Mouse (Mus musculus): ENCODE measurements around the gene Hspb7. TPM values are rescaled to one million over a fixed set of nuclear protein-coding genes. Genes with fewer than 3 reads are reported as not detected.

The Hspb7 gene
- polyA plus RNA-seq, 1 experiment from 2014 or later, result 4.8 TPM

DNA sequence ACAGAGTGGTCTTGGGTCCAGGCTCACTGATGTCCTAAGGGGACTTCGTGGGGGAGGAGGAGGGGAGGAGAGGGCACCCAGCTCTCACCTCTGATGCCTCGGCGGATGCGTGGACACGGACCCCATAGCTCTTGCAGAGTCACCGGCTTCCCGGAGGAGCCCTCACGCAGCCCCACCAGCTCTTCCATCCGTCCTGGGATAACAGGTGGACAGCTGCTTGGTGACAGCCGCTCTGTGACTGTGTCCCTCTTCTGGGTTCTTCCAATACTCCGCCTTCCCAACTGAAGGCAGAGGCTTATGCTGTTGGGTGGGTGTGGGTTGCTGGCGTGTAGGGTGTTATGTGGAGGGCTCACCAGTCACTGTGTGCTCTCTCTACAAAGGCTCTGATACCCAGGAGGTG lies 22.7 kb upstream of the Hspb7 start:
- Histone ChIP-seq H3K4me2 (no peak overlapping the region), H3K9me3 (no peaks in the 10 kb centered on the region), H3K27ac (no peak overlapping the region), H3K9ac (no peak overlapping the region), H3K4me1 (peaks cover 9% of the 10 kb centered on the region; the same call in 1 of the 2 replicates), H3K27me3 (no peaks in the 10 kb centered on the region), H3K36me3 (no peaks in the 10 kb centered on the region), H3K4me3 (no peak overlapping the region)
- no peak for ATAC-seq (ENCODE audit: borderline replicate concordance, extremely low read depth, low FRiP score, low TSS enrichment)
- 63% methylated on average over 12 of the region's 12 CpGs for WGBS

DNA sequence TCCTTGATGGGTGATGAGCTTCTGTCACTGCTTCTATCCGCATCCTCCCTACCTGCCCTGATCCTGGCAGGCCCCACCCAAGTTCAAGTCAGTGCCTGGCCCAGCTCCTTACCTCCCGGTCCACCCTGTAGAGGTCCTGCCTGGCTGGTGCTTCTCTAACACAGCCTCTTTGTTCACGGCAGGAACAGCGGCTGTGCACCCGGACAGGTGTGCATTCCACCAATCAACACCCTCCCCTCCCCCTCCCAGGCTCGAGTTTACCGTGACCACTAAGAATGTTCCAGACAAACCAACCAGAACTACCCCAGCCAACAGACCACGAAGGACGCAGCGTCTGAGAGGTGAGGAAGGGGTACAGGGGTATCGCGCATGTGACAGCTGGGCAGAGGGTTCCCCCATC lies 22.0 kb upstream of the Hspb7 start, which contains the start of gene Clcnka:
TSS of gene Clcnka (minus strand) at position 180 of the 400 bp plus-strand sequence.
- H3K9me3 ChIP-seq, result no peaks in the 10 kb centered on the region
- 41% methylated on average over 12 of the region's 12 CpGs for whole genome bisulfite sequencing
- H3K4me1 ChIP-seq, result peaks cover 9% of the 10 kb centered on the region; the same call in 1 of the 2 replicates
- no peaks in the 10 kb centered on the region for H3K27me3 ChIP-seq
- no peak within 1 kb of the TSS for H3K9ac ChIP-seq
- no peaks in the 10 kb centered on the region for H3K36me3 ChIP-seq
- H3K4me3 ChIP-seq, result no peak within 1 kb of the TSS
- H3K27ac ChIP-seq, result no peak within 1 kb of the TSS
- 0 out of 2 replicates have a peak, but pooled peaks have one; percentile 37 for ATAC-seq (ENCODE audit: borderline replicate concordance, extremely low read depth, low FRiP score, low TSS enrichment)
- no peak within 1 kb of the TSS for H3K4me2 ChIP-seq

DNA sequence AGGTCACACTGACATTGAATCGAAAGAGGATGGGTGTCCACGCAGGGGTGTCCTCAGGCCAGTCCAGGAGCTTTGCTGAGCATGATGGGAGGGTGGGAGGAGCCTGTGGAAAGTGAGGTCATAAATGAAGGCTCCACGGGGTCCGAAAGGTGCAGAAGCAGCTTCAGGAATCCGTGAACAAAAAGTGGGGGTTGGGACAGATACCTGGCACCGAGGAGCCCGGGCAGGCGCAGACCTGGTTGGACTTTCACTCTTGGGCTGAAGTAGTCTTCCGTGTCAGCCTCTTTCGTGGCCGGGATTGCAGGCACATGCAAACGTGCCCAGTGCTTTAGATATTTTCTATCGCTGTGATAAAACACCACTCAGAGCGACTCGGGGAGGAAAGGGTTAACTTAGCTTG lies 20.4 kb upstream of the Hspb7 start:
- Histone ChIP-seq H3K27me3 (no peaks in the 10 kb centered on the region), H3K4me2 (no peak overlapping the region), H3K36me3 (no peaks in the 10 kb centered on the region), H3K9ac (no peak overlapping the region), H3K4me3 (no peak overlapping the region), H3K4me1 (peaks cover 8% of the 10 kb centered on the region), H3K9me3 (no peaks in the 10 kb centered on the region), H3K27ac (no peak overlapping the region)
- 84% methylated on average over 15 of the region's 15 CpGs for WGBS
- no peak for ATAC-seq (ENCODE audit: borderline replicate concordance, extremely low read depth, low FRiP score, low TSS enrichment)

DNA sequence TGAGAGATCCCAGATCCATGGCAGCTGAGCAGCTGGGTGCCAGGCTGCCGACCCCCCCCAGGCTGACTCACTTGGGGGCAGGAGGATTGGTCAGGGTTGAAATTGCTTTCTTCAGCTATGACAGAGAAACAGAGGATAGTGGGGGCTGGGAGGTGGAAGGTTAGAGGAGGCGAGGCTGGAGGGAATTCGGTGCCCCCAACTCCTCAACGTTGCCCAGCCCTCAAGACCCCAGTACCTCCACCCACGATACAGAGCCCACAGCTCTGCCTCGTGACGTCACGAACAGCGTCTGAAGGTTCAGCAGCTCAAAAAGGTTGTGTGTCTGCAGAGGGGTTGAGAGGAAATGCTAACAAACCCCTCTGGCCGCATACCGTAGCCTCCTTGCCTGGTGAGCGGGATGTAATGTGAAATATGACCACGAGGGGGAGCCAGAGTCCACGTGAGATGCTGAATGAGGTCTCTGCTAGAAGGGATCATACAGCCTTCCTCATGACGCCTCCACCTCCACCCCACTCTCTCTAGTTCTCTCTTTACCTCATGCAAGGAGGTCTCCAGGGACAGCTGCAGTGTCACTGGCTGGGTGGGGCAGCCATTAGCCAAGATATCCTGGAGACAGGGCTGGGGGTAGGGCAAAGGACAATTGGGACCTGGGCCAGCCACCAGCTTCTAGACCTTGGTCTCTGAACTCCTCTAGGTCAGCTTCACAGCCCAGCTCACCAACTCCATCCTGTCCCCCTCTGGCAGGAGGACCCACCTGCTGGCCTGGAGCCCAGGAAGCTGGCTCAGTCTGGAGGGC lies 15.9 kb upstream of the Hspb7 start:
- H3K9me3 ChIP-seq, result no peaks in the 10 kb centered on the region
- H3K36me3 ChIP-seq, result no peaks in the 10 kb centered on the region
- peaks cover 10% of the 10 kb centered on the region; the same call in 1 of the 2 replicates for H3K4me1 ChIP-seq
- peak overlapping the region; percentile 44 for H3K4me2 ChIP-seq
- no peak overlapping the region for H3K4me3 ChIP-seq
- no peaks in the 10 kb centered on the region for H3K27me3 ChIP-seq
- H3K9ac ChIP-seq, result no peak overlapping the region
- peak; percentile 58 for ATAC-seq (ENCODE audit: borderline replicate concordance, extremely low read depth, low FRiP score, low TSS enrichment)
- 9% methylated on average over 15 of the region's 15 CpGs for WGBS
- no peak overlapping the region for H3K27ac ChIP-seq

DNA sequence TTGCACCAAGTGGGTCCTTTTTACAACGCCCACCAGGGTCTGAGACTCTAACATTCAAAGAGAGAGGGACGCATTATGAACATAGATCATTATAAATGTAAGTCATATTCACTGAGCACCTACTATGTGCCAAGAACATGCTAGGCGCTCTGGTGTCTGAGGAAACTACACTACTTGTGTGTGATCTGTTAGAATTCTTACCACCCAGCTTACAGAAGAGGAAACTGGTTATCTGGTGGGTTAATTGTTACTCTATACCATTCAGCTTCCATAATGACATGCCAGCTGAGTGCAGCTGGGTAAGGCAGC lies 15.3 kb upstream of the Hspb7 start:
- no peak for ATAC-seq (ENCODE audit: borderline replicate concordance, extremely low read depth, low FRiP score, low TSS enrichment)
- Histone ChIP-seq H3K27ac (no peak overlapping the region), H3K27me3 (no peaks in the 10 kb centered on the region), H3K4me3 (no peak overlapping the region), H3K4me2 (no peak overlapping the region), H3K9me3 (no peaks in the 10 kb centered on the region), H3K9ac (no peak overlapping the region), H3K4me1 (peaks cover 10% of the 10 kb centered on the region; the same call in 1 of the 2 replicates), H3K36me3 (no peaks in the 10 kb centered on the region)
- WGBS, result 76% methylated on average over 3 of the region's 3 CpGs

DNA sequence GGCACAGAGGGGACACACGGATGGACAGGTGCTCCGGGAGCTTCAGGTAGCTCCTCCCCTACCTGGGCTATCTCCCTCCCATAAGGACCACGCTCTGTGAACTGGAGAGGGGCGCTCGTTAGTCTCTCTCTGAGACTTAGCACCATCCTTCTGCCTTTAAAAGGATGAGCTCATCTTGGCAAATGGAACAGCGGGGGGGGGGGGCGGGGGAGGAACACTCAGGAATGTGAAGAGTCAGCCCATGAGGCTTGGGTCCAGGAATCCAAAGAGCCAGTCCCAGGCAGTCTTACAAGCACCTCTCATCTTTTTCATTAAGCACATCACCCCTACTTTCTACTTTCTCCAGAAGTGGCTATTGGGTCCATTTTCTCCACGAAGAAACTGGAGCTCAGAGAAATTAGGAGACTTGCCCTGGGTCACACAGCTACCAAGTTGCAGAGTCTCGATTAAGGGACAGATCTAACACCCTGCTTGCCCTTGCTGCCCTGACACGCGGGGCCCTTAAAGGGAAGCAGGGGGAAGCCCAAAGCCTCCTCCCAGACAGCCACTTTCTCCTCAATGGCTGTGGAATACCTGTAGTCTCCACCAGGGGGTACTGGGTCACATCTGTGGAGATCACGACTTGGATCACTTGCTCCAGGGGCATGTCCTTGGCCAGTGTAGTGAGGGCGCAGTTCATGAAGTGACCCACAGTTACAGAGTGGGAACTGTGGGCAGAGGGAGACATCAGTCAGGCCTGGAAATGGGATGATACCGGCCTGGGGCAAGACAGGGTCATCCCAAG lies 13.9 kb upstream of the Hspb7 start:
- no peak for ATAC-seq (ENCODE audit: borderline replicate concordance, extremely low read depth, low FRiP score, low TSS enrichment)
- H3K27me3 ChIP-seq, result no peaks in the 10 kb centered on the region
- peaks cover 10% of the 10 kb centered on the region; the same call in 1 of the 2 replicates for H3K4me1 ChIP-seq
- H3K27ac ChIP-seq, result no peak overlapping the region
- no peak overlapping the region for H3K4me2 ChIP-seq
- H3K36me3 ChIP-seq, result no peaks in the 10 kb centered on the region
- H3K9ac ChIP-seq, result no peak overlapping the region
- 33% methylated on average over 13 of the region's 14 CpGs for WGBS
- no peak overlapping the region for H3K4me3 ChIP-seq
- no peaks in the 10 kb centered on the region for H3K9me3 ChIP-seq

DNA sequence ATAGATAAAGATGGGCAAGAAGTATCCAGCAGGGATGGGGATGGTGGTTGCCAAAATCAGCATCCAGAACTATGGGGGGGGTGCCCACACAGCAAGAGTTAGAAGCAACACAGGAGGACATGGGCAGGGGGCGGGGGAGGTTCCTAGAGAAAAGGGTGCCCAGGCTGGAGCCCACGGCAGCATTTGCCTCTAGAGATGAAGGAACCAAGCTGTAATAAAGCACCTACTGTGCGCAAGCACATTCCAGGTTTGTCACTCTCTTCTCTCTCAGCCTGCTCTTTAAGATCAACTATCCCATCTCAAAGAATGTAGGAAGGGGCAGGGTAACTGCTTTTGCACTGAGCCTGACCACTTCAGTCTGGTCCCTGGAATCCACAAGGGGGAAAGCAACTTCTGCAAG lies 12.0 kb upstream of the Hspb7 start:
- 84% methylated on average over 3 of the region's 3 CpGs for WGBS
- ATAC-seq (ENCODE audit: borderline replicate concordance, extremely low read depth, low FRiP score, low TSS enrichment), result no peak
- H3K9me3 ChIP-seq, result no peaks in the 10 kb centered on the region

DNA sequence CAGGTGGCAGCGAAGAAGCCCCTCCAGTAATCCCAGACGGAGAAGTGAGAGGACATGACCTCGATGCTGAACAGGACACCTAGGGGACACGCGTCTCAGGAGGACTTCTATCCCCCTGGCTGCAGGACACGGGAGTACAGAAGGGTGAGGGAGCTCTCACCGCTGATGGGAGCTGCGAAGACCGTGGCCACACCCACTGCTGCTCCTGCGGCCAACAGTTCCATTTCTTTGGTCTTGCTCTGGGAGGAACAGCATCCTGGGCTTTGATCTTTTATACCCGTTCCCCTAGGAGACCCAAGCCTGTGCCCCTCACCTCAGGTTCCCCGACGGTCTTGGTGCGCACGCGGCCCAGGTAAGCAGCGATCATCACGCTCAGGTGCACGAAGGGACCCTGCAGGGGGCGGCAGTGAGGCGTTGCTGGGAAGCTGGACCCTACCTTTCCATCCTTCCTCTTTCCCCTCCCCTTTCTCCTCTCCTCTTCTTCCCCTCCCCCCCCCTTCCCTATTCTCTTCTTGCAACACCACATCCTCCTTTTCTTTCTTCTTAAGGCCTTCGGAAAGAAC lies 9.1 kb upstream of the Hspb7 start:
- Histone ChIP-seq H3K27me3 (no peaks in the 10 kb centered on the region), H3K4me1 (0 out of 2 replicates have a peak, but pooled peaks cover 6% of the 10 kb centered on the region), H3K36me3 (no peaks in the 10 kb centered on the region), H3K9me3 (no peaks in the 10 kb centered on the region), H3K9ac (no peak overlapping the region), H3K27ac (no peak overlapping the region), H3K4me3 (no peak overlapping the region), H3K4me2 (no peak overlapping the region)
- no peak for ATAC-seq (ENCODE audit: borderline replicate concordance, extremely low read depth, low FRiP score, low TSS enrichment)
- 17% methylated on average over 22 of the region's 22 CpGs for WGBS

More for the DNA sequence above, 12.0 kb upstream of the Hspb7 start:
- H3K4me1 ChIP-seq, result peaks cover 10% of the 10 kb centered on the region; the same call in 1 of the 2 replicates
- no peaks in the 10 kb centered on the region for H3K36me3 ChIP-seq
- H3K4me2 ChIP-seq, result no peak overlapping the region
- no peak overlapping the region for H3K4me3 ChIP-seq
- H3K27ac ChIP-seq, result no peak overlapping the region
- H3K27me3 ChIP-seq, result no peaks in the 10 kb centered on the region
- H3K9ac ChIP-seq, result no peak overlapping the region

DNA sequence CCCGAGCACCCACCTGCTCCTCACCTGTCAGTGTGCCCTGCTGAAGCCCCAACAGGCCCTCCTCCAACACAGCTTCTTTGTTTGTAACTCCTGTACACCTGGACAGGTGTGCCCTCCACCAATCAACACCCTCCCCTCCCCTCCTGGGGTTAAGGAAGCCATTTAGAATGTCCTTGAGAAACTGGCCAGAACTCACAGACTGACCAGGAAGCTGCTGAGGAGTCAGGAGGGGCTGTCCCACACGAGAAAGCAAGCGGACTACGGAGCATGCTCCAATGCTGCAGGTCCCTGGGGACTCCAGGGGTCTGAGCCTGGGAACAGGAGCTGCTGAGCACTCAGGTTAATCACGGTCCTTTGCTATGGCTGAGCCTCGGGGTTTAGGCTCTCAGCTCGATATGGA lies 4.7 kb upstream of the Hspb7 start, which contains the start of gene Clcnkb:
TSS of gene Clcnkb (minus strand) at position 91 of the 400 bp plus-strand sequence.
- no peak within 1 kb of the TSS for H3K4me2 ChIP-seq
- no peak within 1 kb of the TSS for H3K4me3 ChIP-seq
- H3K9ac ChIP-seq, result no peak within 1 kb of the TSS
- H3K27ac ChIP-seq, result no peak within 1 kb of the TSS
- H3K4me1 ChIP-seq, result peaks cover 13% of the 10 kb centered on the region; the same call in 1 of the 2 replicates
- peaks cover 6% of the 10 kb centered on the region; the same call in 1 of the 2 replicates for H3K27me3 ChIP-seq
- WGBS, result 67% methylated on average over 7 of the region's 7 CpGs
- no peak for ATAC-seq (ENCODE audit: borderline replicate concordance, extremely low read depth, low FRiP score, low TSS enrichment)
- H3K36me3 ChIP-seq, result no peaks in the 10 kb centered on the region
- no peaks in the 10 kb centered on the region for H3K9me3 ChIP-seq

DNA sequence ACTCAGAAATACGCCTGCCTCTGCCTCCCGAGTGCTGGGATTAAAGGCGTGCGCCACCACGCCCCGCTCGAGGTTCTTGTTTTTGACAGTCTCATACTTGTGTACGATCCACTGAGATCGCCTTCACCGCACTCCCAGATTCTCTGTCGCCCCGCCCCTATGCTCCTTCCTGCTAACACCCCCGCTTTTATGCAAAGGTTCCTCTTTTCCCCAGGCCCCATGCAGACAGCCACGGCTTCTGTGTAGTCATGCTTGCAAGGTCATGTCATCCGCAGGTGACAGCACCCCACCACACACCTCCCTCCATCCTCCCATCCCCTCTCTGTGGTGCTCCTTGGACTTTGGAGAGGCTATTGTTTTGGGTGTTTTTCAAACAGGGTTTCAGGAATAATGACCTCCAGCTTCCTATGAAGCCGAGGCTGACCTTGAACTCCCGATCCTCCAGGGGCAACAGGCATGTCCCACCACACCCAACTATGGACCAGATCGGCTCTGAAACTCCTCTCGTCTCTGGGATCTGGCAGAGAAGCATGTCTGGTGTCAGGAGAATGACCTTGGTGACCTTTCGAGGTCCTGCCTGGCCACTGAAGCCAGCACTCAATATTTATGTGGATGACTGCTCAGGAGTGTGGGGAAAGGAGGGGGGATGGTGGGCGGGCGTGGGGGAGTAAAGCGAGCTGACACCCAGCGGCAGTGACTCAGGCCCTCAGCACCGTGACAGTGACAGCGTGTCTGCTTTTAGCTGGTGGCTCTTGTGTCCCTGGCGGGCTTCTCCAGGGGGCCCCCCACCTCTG lies 984 bp upstream of the Hspb7 start:
- no peak for ATAC-seq (ENCODE audit: borderline replicate concordance, extremely low read depth, low FRiP score, low TSS enrichment)
- no peak overlapping the region for H3K4me3 ChIP-seq

DNA sequence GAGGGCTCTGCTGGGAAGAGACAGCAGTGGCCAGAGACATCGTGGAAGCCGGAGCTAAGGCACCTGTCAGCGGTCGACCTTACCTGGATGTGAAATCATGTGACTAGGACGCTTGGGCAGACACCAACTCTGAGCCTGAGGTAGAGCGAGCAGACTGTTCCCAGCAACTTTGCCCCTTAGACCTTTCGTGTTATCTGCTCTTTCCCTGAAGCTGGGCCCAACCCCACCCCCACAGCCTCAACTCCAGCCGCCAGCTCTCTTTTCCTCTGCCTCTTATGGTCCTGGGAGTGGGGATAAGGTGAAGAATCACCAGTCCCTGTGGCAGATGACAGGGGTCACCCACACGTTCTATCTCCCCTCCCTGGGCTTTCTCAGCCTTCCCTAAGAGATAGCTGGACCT lies 307 bp downstream of the Hspb7 start:
- Histone ChIP-seq H3K9me3 (no peaks in the 10 kb centered on the region), H3K36me3 (no peaks in the 10 kb centered on the region), H3K27me3 (peaks cover 6% of the 10 kb centered on the region; the same call in 1 of the 2 replicates), H3K4me2 (no peak overlapping the region), H3K9ac (no peak overlapping the region), H3K4me3 (no peak overlapping the region), H3K27ac (peak overlapping the region; percentile 54), H3K4me1 (peaks cover 28% of the 10 kb centered on the region)
- ATAC-seq (ENCODE audit: borderline replicate concordance, extremely low read depth, low FRiP score, low TSS enrichment), result no peak
- WGBS, result 27% methylated on average over 9 of the region's 9 CpGs

More for the DNA sequence above, 984 bp upstream of the Hspb7 start:
- Histone ChIP-seq H3K9me3 (no peaks in the 10 kb centered on the region), H3K27me3 (peaks cover 6% of the 10 kb centered on the region; the same call in 1 of the 2 replicates), H3K4me2 (no peak overlapping the region), H3K4me1 (peaks cover 22% of the 10 kb centered on the region), H3K27ac (no peak overlapping the region), H3K36me3 (no peaks in the 10 kb centered on the region), H3K9ac (no peak overlapping the region)
- WGBS, result 51% methylated on average over 27 of the region's 27 CpGs
